Mouse (Mus musculus) frontal cortex, postnatal 10 days (tissue): ENCODE results near the gene 5730596B20Rik.

Experiments
- DNase-seq, 2 experiments: peaks; one replicate each; pipeline ENCODE4 v3.0.0; 2022; ENCODE audit warnings: low spot score in 2 of 2, mixed read lengths in 1 of 2

Gene 5730596B20Rik

GRCm38 (mm10) chr6:52197271-52197670 is 20.0 kb downstream of the 5730596B20Rik start:
- DNase-seq, result no peak

- no peak for DNase-seq
Observed at GRCm38 (mm10) chr6:52200073-52200750, 22.9 kb downstream of the 5730596B20Rik start.

GRCm38 (mm10) chr6:52200751-52201250 is 23.5 kb downstream of the 5730596B20Rik start:
- no peak for DNase-seq

- DNase-seq, result no peak
Observed at GRCm38 (mm10) chr6:52201269-52201668, 24.0 kb downstream of the 5730596B20Rik start.

- no peak for DNase-seq
Observed at GRCm38 (mm10) chr6:52202362-52203120, 25.2 kb downstream of the 5730596B20Rik start.

DNA sequence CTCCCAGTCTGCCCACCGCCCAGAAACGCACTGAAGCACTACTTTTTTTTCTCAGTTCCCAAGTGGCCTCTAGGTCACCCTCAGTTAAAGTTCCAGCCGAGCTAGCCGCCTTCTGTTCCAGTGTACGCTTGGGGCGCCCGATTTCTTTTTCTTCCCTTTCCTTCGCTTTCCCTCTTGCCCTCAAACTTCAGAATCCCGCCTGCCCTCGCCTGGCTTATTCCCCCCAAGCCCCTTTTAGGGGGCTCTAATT is 25.7 kb downstream of the 5730596B20Rik start:
- DNase-seq, result no peak

- no peak for DNase-seq
Observed at GRCm38 (mm10) chr6:52203371-52204049, 26.2 kb downstream of the 5730596B20Rik start.

DNA sequence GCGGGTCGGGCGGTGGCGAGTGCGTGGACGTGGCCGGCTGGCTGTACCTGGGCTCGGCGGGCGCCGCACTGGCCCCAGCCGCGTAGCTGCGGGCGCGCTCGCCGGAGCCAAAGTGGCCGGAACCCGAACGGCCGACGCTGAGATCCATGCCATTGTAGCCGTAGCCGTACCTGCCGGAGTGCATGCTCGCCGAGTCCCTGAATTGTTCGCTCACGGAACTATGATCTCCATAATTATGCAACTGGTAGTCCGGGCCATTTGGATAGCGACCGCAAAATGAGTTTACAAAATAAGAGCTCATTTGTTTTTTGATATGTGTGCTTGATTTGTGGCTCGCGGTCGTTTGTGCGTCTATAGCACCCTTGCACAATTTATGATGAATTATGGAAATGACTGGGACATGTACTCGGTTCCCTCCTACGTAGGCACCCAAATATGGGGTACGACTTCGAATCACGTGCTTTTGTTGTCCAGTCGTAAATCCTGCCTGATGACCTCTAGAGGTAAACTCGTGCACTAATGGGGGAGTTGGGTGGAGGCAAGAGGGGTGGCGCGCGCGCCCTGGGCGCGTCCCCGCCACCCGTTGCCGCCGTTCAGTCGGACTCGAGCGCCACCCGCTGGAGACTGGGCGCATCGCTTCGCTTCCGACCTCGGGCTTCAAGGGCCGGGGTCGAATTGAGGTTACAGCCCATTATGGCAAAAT is 26.9 kb downstream of the 5730596B20Rik start, which contains the start of gene Hoxa5:
Gene Hoxa5 (minus strand): TSS at position 538 of the 703 bp plus-strand sequence.
- no peak for DNase-seq

GRCm38 (mm10) chr6:52205221-52205620 is 27.9 kb downstream of the 5730596B20Rik start:
- no peak for DNase-seq

- DNase-seq, result no peak
Observed at GRCm38 (mm10) chr6:52205638-52206621, 28.6 kb downstream of the 5730596B20Rik start.

GRCm38 (mm10) chr6:52206882-52207683 is 29.8 kb downstream of the 5730596B20Rik start:
- no peak for DNase-seq

- DNase-seq, result no peak
Observed at GRCm38 (mm10) chr6:52207684-52207976, 30.3 kb downstream of the 5730596B20Rik start.

GRCm38 (mm10) chr6:52208072-52208867 is 31.0 kb downstream of the 5730596B20Rik start, which contains the start of gene Hoxa6:
Gene Hoxa6 (minus strand): TSS chr6:52208722.
- DNase-seq, result no peak

DNA sequence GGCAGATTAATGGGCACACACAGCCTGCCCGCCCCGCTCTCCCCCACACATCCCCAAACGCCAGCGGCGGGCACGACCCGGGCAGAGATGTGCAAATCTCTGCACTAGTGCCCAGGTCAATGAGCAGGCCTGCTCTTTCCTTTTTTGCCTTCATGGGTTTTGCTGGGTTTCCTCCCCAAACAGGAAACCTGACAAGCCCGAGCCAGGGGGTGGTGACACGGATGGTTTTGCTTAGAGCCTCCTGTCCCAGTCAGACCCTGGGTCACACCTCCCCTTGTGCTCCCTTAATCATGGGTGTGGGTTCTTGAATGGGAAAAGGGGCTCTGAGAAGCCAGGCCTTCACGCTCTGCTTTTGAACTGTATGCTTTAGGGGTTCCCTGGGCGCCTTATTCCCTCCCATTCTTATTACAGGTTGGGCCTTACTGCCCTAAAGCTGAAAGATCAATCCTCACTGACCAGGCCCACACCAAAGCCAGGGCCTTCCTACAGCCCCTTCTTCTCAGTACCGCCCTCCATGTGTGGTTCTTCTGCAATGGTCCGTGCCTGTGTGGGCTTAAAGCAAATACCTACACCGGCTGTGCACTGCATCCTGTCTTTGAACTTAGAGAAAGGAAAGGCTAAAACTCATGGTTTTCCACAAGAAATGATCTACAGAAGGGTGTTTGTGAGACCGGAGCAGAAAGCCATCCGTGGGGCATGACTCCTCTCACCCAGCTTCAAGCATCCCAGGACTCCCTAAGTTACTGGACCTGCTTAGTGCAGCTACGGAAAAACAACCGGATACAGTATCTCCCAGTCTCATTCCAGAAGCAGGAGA is 31.8 kb downstream of the 5730596B20Rik start:
- no peak for DNase-seq

DNA sequence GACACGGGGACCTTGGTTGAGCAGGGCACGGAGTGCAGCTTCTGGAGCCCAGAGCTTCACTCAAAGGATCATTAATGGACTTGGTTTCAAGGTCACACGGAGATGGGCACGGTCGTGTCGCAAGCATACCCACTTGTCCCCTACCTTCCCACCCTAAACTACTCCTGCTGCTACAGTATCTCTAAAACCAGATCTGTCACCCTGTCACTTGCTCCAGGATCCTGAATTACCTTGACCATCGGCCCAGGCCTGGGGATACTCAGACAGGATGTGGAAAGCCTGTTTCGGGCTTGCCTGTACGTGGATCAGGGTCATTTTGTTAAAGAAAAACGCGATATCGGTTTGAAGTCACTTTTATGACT is 32.4 kb downstream of the 5730596B20Rik start:
- no peak for DNase-seq

- peak in 1 of 2 experiments; percentile 47 for DNase-seq
Observed at GRCm38 (mm10) chr6:52211170-52211935, 34.1 kb downstream of the 5730596B20Rik start.

- no peak for DNase-seq
Observed at GRCm38 (mm10) chr6:52211961-52212360, 34.7 kb downstream of the 5730596B20Rik start.
